Mouse (Mus musculus) neural tube, embryonic 11.5 days (tissue): ENCODE measurements around the gene Klhdc8b. TPM values are rescaled to one million over a fixed set of nuclear protein-coding genes. Genes with fewer than 3 reads are reported as not detected.

Source experiments
- ATAC-seq: fragments of 200-750 bp; cut with Nextera tagmentation; 2 replicates; pipeline ENCODE4 v1.8.0; 2017; ENCODE audit warnings: moderate number of reproducible peaks, mild to moderate bottlenecking, moderate TSS enrichment, moderate library complexity; ENCODE audit not compliant: insufficient read depth, low FRiP score, low TSS enrichment
- DNase-seq: peaks from one replicate; pipeline ENCODE4 v3.0.0-alpha.2; 2015; ENCODE audit warnings: low spot score
- H3K27ac ChIP-seq: fragments of 300-500 bp; sonication (generic); 2 replicates; pipeline ENCODE4 v1.5.1; 2014; ENCODE audit warnings: low read depth, mild to moderate bottlenecking, low read length
- H3K27me3 ChIP-seq: fragments of 300-500 bp; sonication (generic); 2 replicates; pipeline ENCODE4 v1.6.1; 2014; ENCODE audit warnings: mild to moderate bottlenecking, low read length, mixed read lengths; ENCODE audit not compliant: control insufficient read depth, insufficient read depth
- H3K36me3 ChIP-seq: fragments of 300-500 bp; sonication (generic); 2 replicates; pipeline ENCODE4 v1.6.1; 2014; ENCODE audit warnings: mild to moderate bottlenecking, low read length, moderate library complexity, mixed read lengths; ENCODE audit not compliant: control insufficient read depth, insufficient read depth
- H3K4me1 ChIP-seq: fragments of 300-500 bp; sonication (generic); 2 replicates; pipeline ENCODE4 v1.6.1; 2014; ENCODE audit warnings: low read length, mixed read lengths; ENCODE audit not compliant: control insufficient read depth, insufficient read depth
- H3K4me2 ChIP-seq: fragments of 300-500 bp; sonication (generic); 2 replicates; pipeline ENCODE4 v1.6.1; 2014; ENCODE audit warnings: low read depth, mild to moderate bottlenecking, moderate library complexity
- H3K4me3 ChIP-seq: fragments of 300-500 bp; sonication (generic); 2 replicates; pipeline ENCODE4 v1.5.1; 2014; ENCODE audit warnings: low read depth, low read length
- H3K9ac ChIP-seq: fragments of 300-500 bp; sonication (generic); 2 replicates; pipeline ENCODE4 v1.6.1; 2014; ENCODE audit warnings: mild to moderate bottlenecking, low read length
- H3K9me3 ChIP-seq: fragments of 300-500 bp; sonication (generic); 2 replicates; pipeline ENCODE4 v1.6.1; 2016; ENCODE audit warnings: low read length; ENCODE audit not compliant: control insufficient read depth
- WGBS: fragments of 180-500 bp; shearing (Covaris S2); extraction: QIAGEN DNeasy Blood & Tissue Kit; methylation state at CpG from one replicate; pipeline ENCODE4 v1.1.7; 2014; 5-methylcytosine and 5-hydroxymethylcytosine counted together
- polyA plus RNA-seq: library from polyadenylated mRNA; unstranded; fragments of >200 nt; fragmentation: Nextera tagmentation; extraction: Ambion mirVana; gene quantifications from 2 replicates; pipeline ENCODE4 v1.2.1, GENCODE M21; 2014

Klhdc8b gene
- polyA plus RNA-seq, 1 experiment from 2014 or later = 28.9 TPM

DNA sequence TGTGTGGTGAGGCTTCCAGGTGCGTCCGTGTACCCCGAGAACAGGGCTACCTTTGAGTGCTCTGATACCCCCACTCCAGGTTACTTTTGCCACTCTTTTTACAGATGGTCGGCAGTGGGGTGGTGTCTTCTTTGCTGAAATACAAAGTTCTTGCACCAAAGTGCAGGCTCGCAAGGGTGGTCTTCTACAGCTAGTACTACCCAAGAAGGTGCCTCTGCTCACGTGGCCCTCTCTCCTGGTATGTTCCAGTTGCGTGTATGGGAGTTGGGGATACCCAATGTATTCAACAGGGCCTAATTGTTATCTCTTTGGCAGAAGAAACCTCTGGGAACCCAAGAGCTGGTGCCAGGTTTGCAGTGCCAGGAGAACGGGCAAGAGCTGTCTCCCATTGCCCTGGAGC is 31.9 kb upstream of the Klhdc8b start:
- ATAC-seq = no peak
- DNase-seq = no peak
- Histone ChIP-seq H3K27ac (no peak overlapping the region), H3K36me3 (peaks cover 52% of the 10 kb centered on the region), H3K9ac (no peak overlapping the region), H3K9me3 (no peaks in the 10 kb centered on the region), H3K4me1 (peaks cover 5% of the 10 kb centered on the region), H3K27me3 (no peaks in the 10 kb centered on the region), H3K4me3 (no peak overlapping the region), H3K4me2 (no peak overlapping the region)
- WGBS = 94% methylated on average over 8 of the region's 8 CpGs

DNA sequence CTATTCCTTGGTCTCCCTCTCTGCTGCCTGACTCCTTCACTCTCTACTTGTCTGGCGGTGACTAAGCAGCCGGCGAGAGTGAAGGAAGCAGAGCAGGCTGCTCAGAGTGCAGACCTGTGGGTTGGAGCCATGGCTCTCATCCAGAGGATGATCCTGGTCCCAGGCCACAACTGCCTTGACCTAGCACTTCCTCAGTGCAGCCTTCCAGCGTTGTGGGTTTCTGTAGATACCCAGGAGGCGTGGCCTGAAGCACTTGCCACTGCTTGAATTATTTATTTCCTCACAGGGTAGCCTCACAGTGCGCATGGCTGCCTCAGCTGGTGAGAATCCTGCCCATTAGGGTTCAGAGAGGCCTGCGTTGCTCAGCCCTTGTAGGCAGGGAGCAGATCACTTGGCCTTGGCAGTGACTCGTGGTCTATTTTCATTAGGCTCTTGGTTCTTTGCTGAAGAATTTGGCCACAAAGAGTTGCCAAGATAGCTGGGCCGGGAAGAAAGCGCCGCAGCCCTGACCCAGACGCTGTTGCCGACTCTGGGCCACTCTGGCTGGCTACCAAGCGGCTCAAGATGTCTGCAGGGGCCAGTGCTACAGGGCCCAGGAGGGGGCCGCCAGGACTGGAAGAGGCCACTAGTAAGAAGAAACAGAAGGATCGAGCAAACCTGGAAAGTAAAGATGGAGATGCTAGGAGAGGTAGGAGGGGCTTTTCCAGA is 30.8 kb upstream of the Klhdc8b start:
- WGBS = 90% methylated on average over 16 of the region's 16 CpGs
- H3K27me3 ChIP-seq = no peaks in the 10 kb centered on the region
- H3K36me3 ChIP-seq = peaks cover 45% of the 10 kb centered on the region
- H3K4me2 ChIP-seq = peak overlapping the region; percentile 93
- peaks cover 5% of the 10 kb centered on the region for H3K4me1 ChIP-seq
- H3K27ac ChIP-seq = no peak overlapping the region
- peak overlapping the region; percentile 87; the same call in 1 of the 2 replicates for H3K9ac ChIP-seq
- no peaks in the 10 kb centered on the region for H3K9me3 ChIP-seq
- peak overlapping the region; percentile 86 for H3K4me3 ChIP-seq
- no peak for DNase-seq
- no peak for ATAC-seq

DNA sequence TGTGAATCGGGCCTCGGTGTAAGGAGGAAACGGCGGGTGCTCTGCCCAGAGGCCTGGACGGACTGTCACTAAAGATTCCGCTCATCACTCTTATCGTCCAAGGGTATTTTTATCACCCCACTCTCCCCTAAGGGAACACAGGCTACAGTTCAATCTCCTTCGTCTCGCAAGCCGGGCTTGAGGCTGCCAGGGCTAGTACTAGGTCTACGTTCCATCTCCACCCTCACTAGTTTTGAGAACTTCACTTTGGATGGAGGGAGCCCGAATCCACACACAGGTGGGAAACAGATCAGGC is 29.9 kb upstream of the Klhdc8b start:
- peaks cover 5% of the 10 kb centered on the region for H3K4me1 ChIP-seq
- peak overlapping the region; percentile 93 for H3K4me2 ChIP-seq
- WGBS = 15% methylated on average over 12 of the region's 12 CpGs
- peak overlapping the region; percentile 77; the same call in 1 of the 2 replicates for H3K27ac ChIP-seq
- H3K9ac ChIP-seq = peak overlapping the region; percentile 87
- no peak for DNase-seq
- ATAC-seq = 0 out of 2 replicates have a peak, but pooled peaks have one; percentile 3
- H3K27me3 ChIP-seq = no peaks in the 10 kb centered on the region
- H3K9me3 ChIP-seq = no peaks in the 10 kb centered on the region
- H3K4me3 ChIP-seq = peak overlapping the region; percentile 86
- H3K36me3 ChIP-seq = peaks cover 41% of the 10 kb centered on the region

DNA sequence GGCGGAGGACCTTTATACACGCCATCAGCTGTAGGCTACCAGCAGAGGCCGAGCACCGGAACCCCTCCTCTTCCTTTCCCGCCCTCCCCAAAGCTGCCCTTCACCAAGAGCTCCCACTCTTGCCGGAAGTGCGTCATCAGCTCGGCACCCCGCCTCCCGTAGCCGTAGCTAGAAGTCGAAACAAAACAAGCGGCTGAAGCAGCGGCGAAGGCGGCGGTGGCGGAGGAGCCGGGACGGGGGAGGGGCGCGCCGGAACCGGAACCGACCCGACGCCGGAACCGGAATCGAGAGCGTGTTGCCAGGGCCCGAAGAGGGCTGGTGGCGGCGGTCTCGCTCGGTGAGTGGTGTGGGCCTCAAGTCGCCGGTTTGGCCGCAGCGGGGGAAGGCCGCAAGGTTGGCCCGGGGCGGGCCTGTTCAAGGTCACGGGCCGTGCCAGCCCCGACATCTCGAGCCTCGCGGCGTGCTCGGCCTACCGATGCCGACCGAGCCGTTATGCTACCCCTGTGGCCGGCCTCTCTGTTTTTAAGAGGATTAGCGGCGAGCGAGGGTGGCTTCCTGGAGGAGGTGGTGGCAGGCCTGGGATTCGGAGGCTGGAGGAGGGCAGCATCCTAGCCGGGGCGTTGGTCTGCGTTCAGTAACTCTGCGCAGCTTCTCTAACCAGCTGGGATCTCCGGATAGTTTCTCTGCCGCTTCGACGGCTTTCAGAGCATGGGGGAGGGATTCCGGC is 29.3 kb upstream of the Klhdc8b start, which contains the start of gene Usp19:
Gene Usp19 (plus strand): TSS at position 44 of the 727 bp plus-strand sequence.
- Histone ChIP-seq H3K27me3 (no peaks in the 10 kb centered on the region), H3K9me3 (no peaks in the 10 kb centered on the region), H3K27ac (peak within 1 kb of the TSS; percentile 77), H3K4me3 (peak within 1 kb of the TSS; percentile 86), H3K9ac (peak within 1 kb of the TSS; percentile 87), H3K36me3 (peaks cover 39% of the 10 kb centered on the region), H3K4me1 (peaks cover 5% of the 10 kb centered on the region), H3K4me2 (peak within 1 kb of the TSS; percentile 93)
- under 1% methylated on average over 68 of the region's 69 CpGs for WGBS
- peak; percentile 96 for DNase-seq
- ATAC-seq = peak; percentile 93

DNA sequence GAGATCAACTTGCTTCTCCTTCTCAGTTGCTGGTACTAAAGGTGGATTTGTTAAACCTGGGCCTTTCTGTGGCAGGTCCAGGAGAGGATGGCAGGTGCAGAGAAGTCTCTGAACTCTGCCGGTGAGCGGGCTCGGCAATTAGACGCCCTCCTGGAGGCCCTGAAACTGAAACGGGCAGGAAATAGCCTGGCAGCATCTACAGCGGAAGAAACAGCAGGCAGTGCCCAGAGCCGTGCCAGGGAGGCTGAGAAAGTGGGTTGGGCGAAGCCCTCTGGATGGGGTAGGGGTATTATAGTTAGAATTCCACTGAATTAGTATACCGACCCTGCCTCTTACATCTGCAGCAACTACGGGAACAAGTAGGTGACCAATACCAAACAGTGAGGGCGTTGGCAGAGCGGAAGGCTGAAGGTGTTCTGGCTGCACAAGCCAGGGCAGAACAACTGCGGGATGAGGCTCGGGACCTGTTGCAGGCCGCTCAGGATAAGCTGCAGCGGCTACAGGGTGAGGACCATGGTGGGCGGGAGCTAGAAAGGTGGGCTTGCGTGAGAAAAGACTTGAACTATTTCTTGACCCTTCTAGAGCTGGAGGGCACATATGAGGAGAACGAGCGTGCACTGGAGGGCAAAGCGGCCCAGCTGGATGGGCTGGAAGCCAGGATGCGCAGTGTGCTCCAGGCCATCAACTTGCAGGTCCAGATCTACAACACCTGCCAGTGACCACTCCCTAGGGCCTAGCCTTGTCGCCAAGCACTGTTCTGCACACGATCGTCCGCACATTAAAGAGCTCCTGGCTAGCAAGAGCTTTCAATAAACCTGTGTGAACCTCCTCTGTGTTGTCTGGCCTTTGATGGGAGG is 28.5 kb upstream of the Klhdc8b start:
- no peaks in the 10 kb centered on the region for H3K9me3 ChIP-seq
- peaks cover 34% of the 10 kb centered on the region for H3K36me3 ChIP-seq
- peak overlapping the region; percentile 93 for H3K4me2 ChIP-seq
- DNase-seq (no peak), ATAC-seq (peak; percentile 32)
- peak overlapping the region; percentile 86 for H3K4me3 ChIP-seq
- H3K27me3 ChIP-seq = no peaks in the 10 kb centered on the region
- peaks cover 5% of the 10 kb centered on the region for H3K4me1 ChIP-seq
- 73% methylated on average over 26 of the region's 26 CpGs for WGBS
- H3K9ac ChIP-seq = peak overlapping the region; percentile 87
- H3K27ac ChIP-seq = peak overlapping the region; percentile 77

DNA sequence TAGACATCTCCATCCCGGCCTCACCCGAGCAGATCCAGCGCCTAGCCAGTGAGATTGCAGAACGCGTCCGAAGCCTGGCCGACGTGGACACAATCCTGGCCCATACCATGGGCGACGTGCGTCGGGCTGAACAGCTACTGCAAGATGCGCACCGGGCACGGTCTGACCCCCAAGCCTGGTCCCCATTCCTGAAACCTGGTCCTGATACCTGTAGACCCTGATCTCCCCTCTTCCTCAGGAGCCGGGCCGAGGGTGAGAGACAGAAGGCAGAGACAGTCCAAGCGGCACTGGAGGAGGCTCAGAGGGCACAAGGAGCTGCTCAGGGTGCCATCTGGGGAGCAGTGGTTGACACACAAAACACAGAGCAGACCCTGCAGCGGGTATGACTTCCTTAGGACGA is 27.8 kb upstream of the Klhdc8b start:
- Histone ChIP-seq H3K4me2 (no peak overlapping the region), H3K36me3 (peaks cover 27% of the 10 kb centered on the region), H3K27ac (0 out of 2 replicates have a peak overlapping the region, but pooled peaks have one; percentile 8), H3K4me1 (peaks cover 5% of the 10 kb centered on the region), H3K9ac (peak overlapping the region; percentile 9; the same call in 1 of the 2 replicates), H3K4me3 (no peak overlapping the region), H3K27me3 (no peaks in the 10 kb centered on the region), H3K9me3 (no peaks in the 10 kb centered on the region)
- ATAC-seq = no peak
- DNase-seq = no peak
- WGBS = 94% methylated on average over 20 of the region's 20 CpGs

DNA sequence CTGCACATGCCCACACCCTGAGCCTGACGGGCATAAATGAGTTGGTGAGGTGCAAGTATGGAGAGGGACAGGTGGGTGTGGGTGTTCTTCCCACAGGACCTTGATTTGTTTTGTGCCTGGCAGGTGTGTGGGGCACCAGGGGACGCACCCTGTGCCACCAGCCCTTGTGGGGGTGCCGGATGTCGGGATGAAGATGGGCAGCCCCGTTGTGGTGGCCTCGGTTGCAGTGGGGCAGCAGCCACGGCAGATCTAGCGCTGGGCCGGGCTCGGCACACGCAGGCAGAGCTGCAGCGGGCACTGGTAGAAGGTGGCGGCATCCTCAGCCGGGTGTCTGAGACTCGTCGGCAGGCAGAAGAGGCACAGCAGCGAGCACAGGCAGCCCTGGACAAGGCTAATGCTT is 27.0 kb upstream of the Klhdc8b start:
- H3K36me3 ChIP-seq = peaks cover 20% of the 10 kb centered on the region
- WGBS = 98% methylated on average over 17 of the region's 17 CpGs
- H3K27ac ChIP-seq = no peak overlapping the region
- no peaks in the 10 kb centered on the region for H3K27me3 ChIP-seq
- H3K4me3 ChIP-seq = no peak overlapping the region
- no peak for DNase-seq
- H3K4me1 ChIP-seq = peaks cover 5% of the 10 kb centered on the region
- H3K9me3 ChIP-seq = no peaks in the 10 kb centered on the region
- no peak overlapping the region for H3K9ac ChIP-seq
- no peak overlapping the region for H3K4me2 ChIP-seq
- ATAC-seq = no peak

DNA sequence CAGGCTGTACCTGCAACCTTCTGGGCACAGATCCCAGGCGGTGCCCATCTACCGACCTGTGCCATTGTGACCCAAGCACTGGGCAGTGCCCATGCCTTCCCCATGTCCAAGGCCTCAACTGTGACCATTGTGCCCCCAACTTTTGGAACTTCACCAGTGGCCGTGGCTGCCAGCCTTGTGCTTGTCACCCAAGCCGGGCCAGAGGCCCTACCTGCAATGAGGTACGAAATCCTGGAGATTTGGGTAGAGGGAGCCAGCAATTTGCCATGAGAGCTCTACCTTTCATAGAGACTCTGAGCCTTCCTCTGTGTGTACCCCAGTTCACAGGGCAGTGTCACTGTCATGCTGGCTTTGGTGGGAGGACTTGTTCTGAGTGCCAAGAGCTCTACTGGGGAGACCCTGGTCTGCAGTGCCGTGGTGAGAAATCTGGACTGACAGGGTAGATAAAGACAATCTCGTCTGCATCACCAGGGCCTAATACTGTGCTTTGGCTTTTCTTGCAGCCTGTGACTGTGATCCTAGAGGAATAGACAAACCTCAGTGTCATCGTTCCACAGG is 25.7 kb upstream of the Klhdc8b start:
- H3K4me1 ChIP-seq = peaks cover 5% of the 10 kb centered on the region
- H3K27ac ChIP-seq = no peak overlapping the region
- H3K27me3 ChIP-seq = no peaks in the 10 kb centered on the region
- no peak overlapping the region; the same call in 1 of the 2 replicates for H3K9ac ChIP-seq
- H3K4me2 ChIP-seq = no peak overlapping the region
- WGBS = 95% methylated on average over 8 of the region's 8 CpGs
- DNase-seq = no peak
- no peak overlapping the region for H3K4me3 ChIP-seq
- H3K9me3 ChIP-seq = no peaks in the 10 kb centered on the region
- H3K36me3 ChIP-seq = peaks cover 10% of the 10 kb centered on the region
- ATAC-seq = no peak
